Mouse (Mus musculus): Measurements from ENCODE around the gene Gm4792.

DNA sequence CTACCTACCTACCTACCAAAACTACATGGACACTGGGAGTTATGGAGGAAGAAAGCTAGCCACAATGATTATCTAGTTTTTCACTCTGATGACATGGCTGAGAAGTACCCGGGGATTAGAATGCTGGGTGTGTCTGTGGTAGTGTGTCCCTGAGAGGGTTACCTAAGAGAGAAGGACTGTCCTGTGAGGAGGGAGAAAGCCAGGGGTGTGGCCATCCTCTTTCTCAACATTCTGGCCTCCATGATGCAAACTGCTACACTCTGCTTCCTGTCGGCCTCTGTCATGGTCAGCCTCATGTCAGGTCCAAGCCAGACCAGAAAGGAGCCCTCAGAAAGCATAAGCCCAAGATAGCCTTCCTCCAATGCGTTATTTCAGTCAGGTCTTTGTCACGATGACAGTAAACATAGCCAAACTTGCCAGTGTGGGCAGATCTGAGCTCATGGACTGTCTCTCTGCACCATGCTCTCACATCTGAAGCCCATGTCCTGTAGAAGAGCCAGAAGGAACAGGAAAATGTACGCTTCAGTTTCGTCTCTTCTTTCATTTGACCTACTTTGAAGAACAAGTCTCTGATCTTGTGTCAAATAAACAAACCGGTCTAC, 50.7 kb downstream of the Gm4792 start:
- TF ChIP-seq GATA1 (IDR thresholded peaks at IDR 0.05; ENCODE audit: borderline replicate concordance, low read length): no peak
- TF ChIP-seq FLI1 (IDR thresholded peaks at IDR 0.05; ENCODE audit: low read length): no peak
